Mouse (Mus musculus) mouse embryonic stem cell (cell line): Measurements from ENCODE around the gene Cbarp.

Source experiments
- in situ Hi-C, 2 experiments: fragments of 300-500 bp; cut with MboI; formaldehyde crosslinking; loops; 1 replicate in 1 of 2; 3 replicates in 1 of 2; pipeline ENCODE4 v1.14.3; 2019 to 2020; ENCODE audit warnings: low sequenced_read_pairs in 2 of 2, low pct_unique_long_range_greater_than_20kb in 1 of 2, mixed read lengths in 1 of 2; ENCODE audit not compliant: unreplicated experiment in 1 of 2

Gene Cbarp

DNA sequence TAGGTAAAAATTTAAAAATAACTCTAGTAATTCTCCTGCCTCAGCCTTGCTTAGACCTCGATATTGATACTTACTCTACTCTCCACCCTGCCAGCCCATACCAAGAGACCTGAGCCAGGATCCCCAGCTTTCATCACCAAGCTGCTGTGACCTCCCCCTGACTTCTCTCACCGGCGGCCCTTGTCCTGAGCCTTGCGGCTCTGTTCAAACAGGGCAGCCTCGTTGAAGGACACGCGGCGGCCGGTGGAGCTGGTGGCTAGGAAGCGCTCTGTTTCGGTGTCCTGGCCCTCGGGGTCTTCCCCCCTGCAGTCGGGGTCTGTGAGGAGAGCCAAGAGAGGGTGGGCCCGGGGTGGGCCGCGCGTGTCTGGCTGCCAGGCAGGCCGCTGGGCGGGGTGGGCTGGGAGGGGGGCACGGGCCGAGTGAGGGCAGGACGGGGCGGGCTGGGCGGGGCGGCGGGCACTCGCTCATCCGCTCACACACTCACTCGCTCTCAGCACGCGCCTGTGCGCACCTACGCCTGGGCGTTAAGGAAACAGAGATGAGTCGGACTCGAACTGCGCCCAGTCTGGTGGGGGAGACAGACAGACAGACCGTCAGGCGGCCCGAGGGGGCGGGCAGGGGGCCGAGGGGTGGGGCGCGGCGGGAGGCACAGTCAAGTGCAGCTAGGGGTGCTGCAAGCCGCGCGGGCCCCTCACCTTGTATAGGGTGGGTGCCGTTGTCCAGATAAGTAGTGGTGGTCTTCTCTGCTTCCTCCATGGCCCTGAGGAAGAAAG lies 4.3 kb downstream of the Cbarp start:
- in situ Hi-C loops, result no loop called here

- in situ Hi-C loops, result no loop called here
Measured at GRCm38 (mm10) chr10:80135641-80136040, 5.0 kb downstream of the Cbarp start.

- in situ Hi-C loops, result no loop called here
Measured at GRCm38 (mm10) chr10:80135161-80135560, 5.5 kb downstream of the Cbarp start.

DNA sequence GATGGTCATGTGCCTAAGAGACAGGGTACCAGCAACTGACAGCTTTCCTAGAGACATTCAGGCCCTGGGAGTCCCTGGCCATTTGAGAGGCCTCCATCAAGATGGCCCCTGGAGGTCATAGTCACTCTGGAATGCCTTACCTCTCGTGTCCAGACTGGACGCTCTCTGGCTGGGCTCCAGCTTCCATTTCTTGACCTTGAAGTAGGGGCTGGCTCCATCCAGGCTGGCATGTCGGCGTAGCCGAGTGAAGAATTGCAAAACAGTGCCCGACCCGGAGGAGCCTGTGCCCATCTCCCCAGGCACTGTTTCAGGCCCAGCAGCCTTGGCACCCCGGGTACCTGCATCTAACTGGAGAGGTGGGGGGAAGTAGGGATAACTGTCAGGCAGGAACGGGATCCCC lies 6.2 kb downstream of the Cbarp start:
- in situ Hi-C loops, result no loop called here

GRCm38 (mm10) chr10:80133226-80133849 lies 7.3 kb downstream of the Cbarp start:
- in situ Hi-C loops, result no loop called here

GRCm38 (mm10) chr10:80131952-80132350 lies 8.7 kb downstream of the Cbarp start:
- in situ Hi-C loops, result no loop called here

DNA sequence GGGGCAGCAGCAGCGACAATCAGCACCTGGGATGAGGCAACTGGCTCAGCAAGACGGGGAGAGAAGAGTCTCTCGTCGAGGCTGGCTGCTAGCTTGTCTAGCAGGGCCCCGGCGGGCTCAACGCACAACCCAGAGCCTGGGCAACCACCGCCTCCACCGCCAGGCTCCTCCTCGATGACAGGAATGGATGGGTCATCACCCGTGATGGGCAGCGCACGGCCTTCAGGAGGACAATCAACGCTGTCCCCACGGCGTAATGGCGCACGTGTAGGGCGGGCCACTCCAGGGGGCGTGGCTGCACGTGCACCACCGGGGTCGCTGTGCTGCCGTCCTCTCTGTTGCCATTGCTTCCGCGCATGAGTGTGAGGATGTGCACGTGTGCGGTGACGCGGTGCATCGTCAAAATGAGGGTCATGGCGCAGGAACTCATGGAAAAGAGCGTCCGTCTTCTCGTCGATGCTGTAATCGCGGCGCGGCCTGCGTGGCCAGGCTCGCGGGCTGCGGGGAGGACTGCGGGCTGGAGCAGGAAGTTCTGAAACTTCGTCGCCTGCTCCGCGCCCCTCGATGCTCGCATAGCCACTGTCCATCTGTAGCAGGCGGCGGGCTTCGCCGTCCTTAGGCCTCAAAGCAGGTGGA lies 9.2 kb downstream of the Cbarp start:
- in situ Hi-C loops, result no loop called here

DNA sequence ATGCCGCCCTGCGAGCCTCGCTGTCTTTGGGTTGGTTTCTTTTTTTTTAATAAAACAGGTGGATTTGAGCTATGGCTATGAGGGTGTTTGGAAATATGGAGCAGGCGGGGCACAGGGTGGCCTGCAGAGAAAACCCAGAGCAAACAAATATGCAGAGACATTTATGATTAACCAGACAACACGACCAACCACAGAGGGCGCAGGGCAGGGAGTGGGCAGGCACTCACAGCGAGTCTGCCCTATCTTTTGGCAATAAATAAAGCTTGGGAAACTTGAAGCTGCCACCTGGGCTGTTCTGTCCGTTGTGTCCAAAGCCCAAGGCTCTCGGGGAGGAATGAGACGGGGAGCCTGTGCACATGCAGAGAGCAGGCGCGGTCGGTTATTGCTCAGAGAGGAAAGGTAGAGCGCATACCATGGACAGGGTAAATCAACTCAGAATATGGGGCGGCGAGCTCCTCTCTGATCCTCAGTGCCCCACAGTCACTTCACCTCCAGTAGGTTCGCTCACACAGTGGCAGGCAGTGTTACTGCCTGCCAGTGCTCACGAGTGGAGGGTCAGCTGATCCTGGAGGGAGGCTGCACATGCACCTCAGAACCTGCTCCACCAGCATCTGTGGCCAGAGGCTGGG lies 10.1 kb downstream of the Cbarp start:
- in situ Hi-C loops, result no loop called here

- in situ Hi-C loops, result no loop called here
Measured at GRCm38 (mm10) chr10:80129846-80130245, 10.8 kb downstream of the Cbarp start.

DNA sequence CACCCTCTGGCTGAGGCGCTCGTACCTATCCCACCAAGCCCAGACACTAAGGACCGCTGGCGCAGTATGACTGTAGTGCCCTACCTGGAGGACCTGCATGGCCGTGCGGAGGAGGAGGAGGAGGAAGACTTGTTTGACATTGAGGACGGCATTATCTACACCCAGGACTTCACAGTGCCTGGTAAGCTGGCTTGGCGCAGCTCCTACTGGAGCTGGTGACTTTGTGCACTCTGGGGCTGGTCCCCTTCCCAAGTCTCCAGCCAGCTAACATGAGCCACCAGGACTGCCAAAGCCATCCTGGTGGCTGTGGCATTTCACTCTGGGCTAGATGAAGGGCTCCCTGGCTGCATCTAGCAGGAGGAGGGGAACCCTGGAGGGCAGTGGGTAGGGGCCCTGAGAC lies 12.7 kb downstream of the Cbarp start:
- in situ Hi-C loops, result no loop called here

GRCm38 (mm10) chr10:80123932-80124562 lies 16.6 kb downstream of the Cbarp start:
- in situ Hi-C loops, result no loop called here

GRCm38 (mm10) chr10:80121639-80122038 lies 19.0 kb downstream of the Cbarp start:
- in situ Hi-C loops, result no loop called here

DNA sequence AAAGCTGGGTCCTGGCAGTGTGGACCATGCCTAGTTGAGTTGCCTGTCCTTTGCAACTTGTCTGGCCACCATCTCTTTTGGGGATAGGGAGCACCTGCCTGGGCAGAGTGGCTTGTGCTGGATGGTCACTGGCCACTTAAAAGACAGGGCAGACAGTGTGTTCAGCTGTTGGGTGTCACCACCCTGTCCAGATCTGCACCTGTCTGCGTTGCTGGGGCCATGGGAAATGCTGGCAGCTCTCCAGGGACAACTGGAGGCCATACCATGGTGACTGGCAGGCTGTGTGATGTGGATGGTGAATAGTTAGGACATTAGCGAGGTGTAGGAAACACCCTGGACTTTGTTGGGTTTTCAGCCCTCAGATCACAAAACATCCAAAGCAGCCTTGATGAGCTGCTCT lies 20.5 kb downstream of the Cbarp start:
- in situ Hi-C loops, result no loop called here

DNA sequence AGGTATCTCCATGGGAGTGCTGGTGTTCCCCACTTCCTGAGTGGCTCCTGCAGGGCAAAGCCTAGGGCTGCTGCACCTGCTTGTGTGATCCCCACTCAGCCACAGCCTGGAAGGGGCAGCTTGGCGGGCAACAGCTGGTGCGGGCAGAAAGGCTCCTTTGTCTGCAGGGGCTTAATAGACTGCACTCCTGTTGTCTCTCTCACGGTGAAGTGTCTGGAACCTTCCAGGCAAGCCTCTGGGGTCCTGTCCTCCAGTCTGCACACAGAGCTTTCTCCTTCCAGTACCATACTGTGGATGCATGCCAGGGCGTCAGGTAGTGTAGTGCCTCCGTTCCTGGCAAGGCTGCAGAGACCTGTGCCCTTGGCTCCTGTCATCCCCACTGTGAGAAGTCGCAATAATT lies 22.1 kb downstream of the Cbarp start:
- in situ Hi-C loops, result no loop called here

GRCm38 (mm10) chr10:80117736-80118135 lies 22.9 kb downstream of the Cbarp start:
- in situ Hi-C loops, result no loop called here

DNA sequence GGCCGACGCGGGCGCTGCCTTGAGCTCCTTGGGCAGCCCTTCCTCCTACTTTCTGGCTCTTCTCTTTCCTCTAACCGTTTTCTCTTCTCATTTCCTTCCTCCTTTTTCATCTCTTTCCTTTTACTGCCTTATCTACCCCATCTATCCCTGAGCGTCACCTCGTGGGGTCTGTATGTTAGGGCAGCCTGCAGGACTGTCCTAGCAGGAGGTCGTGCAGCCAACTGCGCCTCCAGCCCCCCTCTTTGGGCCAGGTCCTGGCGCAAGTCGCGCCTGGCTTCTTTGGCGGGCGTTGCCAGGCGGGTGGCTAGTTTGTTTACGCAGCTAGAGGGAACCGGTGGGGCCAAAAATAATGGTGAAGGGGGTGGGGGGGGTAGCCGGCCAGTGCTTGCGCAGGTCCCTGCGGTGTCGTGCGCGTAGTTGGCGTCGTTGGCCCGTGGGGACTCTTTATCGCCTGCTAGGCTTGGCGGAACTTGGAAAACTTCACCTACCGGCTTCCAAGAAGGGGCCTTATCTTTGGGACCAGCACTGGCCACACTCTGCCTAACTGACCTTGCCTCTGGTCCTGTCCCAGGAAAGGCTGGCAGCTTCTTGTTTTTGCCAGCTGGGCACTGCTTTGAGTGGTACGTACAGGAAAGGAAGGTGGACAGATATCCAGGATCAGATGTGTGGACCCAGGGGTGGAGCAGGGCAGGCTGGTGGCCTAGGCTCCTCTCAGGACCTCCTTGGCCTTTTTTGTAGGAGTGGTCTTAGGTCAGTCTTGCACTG lies 23.5 kb downstream of the Cbarp start:
- in situ Hi-C loops, result no loop called here

DNA sequence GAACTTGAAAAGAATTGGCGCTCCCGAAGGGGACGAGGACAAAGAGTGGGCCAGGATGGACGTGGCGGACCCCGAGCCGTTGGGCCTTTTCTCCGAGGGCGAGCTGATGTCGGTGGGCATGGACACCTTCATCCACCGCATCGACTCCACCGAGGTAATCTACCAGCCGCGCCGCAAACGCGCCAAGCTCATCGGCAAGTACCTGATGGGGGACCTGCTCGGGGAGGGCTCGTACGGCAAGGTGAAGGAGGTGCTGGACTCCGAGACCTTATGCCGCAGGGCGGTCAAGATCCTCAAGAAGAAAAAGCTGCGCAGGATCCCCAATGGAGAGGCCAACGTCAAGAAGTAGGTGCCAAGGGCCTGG lies 24.1 kb downstream of the Cbarp start:
- in situ Hi-C loops, result no loop called here

DNA sequence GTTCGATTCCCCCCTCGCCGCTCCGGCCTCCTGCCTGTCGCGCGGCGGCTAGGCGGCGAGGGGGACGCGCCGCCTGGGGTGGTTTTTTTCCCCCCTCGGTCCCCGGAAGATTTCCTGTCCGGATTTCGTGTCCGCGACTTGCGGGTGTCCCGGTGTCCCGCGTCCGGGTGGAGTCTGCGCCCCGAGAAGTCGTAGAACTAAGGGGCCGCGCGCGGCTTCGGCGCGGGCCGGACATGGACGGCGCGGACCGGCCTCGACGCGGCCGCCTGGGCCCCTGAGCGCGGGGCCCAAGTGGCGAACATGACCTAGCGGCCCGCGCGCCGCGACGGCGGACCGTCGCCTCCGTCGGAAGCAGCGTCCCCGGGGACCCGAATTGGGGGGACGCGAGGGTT lies 24.7 kb downstream of the Cbarp start:
- in situ Hi-C loops, result no loop called here
